In genomic region chr1:144002715-144003066, GRCm38 (mm10) we compare ENCODE assay signal across 8 mouse cellular contexts. TPM values are rescaled to one million over a fixed set of nuclear protein-coding genes. Genes with fewer than 3 reads are reported as not detected.
DNase-seq lines count a peak whose midpoint lies in the region; ATAC-seq lines count a peak whose summit lies in the region.

No protein-coding gene starts in this region.

- no peak for DNase-seq in kidney, postnatal 36 days
- DNase-seq in intestine, embryonic 14.5 days (ENCODE audit: low spot score) = no peak
- DNase-seq in midbrain, embryonic 11.5 days (ENCODE audit: low spot score, missing footprints) = no peak
- no peak for DNase-seq in retina, postnatal 1 day
- no peak for DNase-seq in right cerebral cortex, postnatal 4 days
- DNase-seq in adrenal gland, postnatal 10 days = no peak

- H3K36me3 ChIP-seq in kidney, embryonic 14.5 days (ENCODE audit: control insufficient read depth, insufficient read depth, low read length) = no peaks in the 10 kb centered on the region; the same call in 1 of the 2 replicates
- peaks cover 9% of the 10 kb centered on the region; the same call in 1 of the 2 replicates for H3K36me3 ChIP-seq in embryonic facial prominence, embryonic 13.5 days
- peaks cover 10% of the 10 kb centered on the region; the same call in 1 of the 2 replicates for H3K36me3 ChIP-seq in intestine, embryonic 14.5 days (ENCODE audit: control insufficient read depth, insufficient read depth, low read length)
- no peaks in the 10 kb centered on the region for H3K36me3 ChIP-seq in midbrain, embryonic 11.5 days (ENCODE audit: control insufficient read depth, insufficient read depth, low read length)

- H3K27me3 ChIP-seq in kidney, embryonic 14.5 days (ENCODE audit: control insufficient read depth, insufficient read depth, low read length) = no peaks in the 10 kb centered on the region
- H3K27me3 ChIP-seq in embryonic facial prominence, embryonic 13.5 days = no peaks in the 10 kb centered on the region
- H3K27me3 ChIP-seq in intestine, embryonic 14.5 days (replicated peaks; ENCODE audit: control insufficient read depth, insufficient read depth, low read length) = no peaks in the 10 kb centered on the region
- H3K27me3 ChIP-seq in midbrain, embryonic 11.5 days (ENCODE audit: control insufficient read depth, insufficient read depth, low read length) = no peaks in the 10 kb centered on the region

- ATAC-seq in kidney, embryonic 14.5 days (ENCODE audit: low FRiP score, low TSS enrichment) = no peak
- no peak for ATAC-seq in embryonic facial prominence, embryonic 13.5 days (ENCODE audit: insufficient number of reproducible peaks, insufficient read depth, low FRiP score, low TSS enrichment, low read depth)
- ATAC-seq in intestine, embryonic 14.5 days (replicated peaks; ENCODE audit: low FRiP score, low TSS enrichment, low read depth) = no peak
- ATAC-seq in midbrain, embryonic 11.5 days (ENCODE audit: low FRiP score) = no peak

- no peaks in the 10 kb centered on the region for H3K9me3 ChIP-seq in kidney, embryonic 14.5 days (ENCODE audit: control insufficient read depth, low read length)
- H3K9me3 ChIP-seq in embryonic facial prominence, embryonic 13.5 days = no peaks in the 10 kb centered on the region
- H3K9me3 ChIP-seq in intestine, embryonic 14.5 days (ENCODE audit: control insufficient read depth, low read length) = no peaks in the 10 kb centered on the region
- H3K9me3 ChIP-seq in midbrain, embryonic 11.5 days (ENCODE audit: control insufficient read depth, low read length) = no peaks in the 10 kb centered on the region

- H3K9ac ChIP-seq in kidney, embryonic 14.5 days (ENCODE audit: low read depth, low read length) = no peak overlapping the region
- H3K9ac ChIP-seq in embryonic facial prominence, embryonic 13.5 days = peak overlapping the region; percentile 75
- H3K9ac ChIP-seq in intestine, embryonic 14.5 days (ENCODE audit: low read length) = peak overlapping the region; percentile 48; the same call in 1 of the 2 replicates
- peak overlapping the region; percentile 72 for H3K9ac ChIP-seq in midbrain, embryonic 11.5 days (ENCODE audit: low read length)

- 57% methylated on average over 4 of the region's 4 CpGs for WGBS in kidney, embryonic 14.5 days
- 72% methylated on average over 4 of the region's 4 CpGs for WGBS in embryonic facial prominence, embryonic 13.5 days
- 66% methylated on average over 4 of the region's 4 CpGs for WGBS in intestine, embryonic 14.5 days
- WGBS in midbrain, embryonic 11.5 days = 60% methylated on average over 4 of the region's 4 CpGs

- peak overlapping the region; percentile 69; the same call in 1 of the 2 replicates for H3K4me2 ChIP-seq in kidney, embryonic 14.5 days (replicated peaks; ENCODE audit: low read depth, low read length)
- H3K4me2 ChIP-seq in embryonic facial prominence, embryonic 13.5 days = peak overlapping the region; percentile 91
- H3K4me2 ChIP-seq in intestine, embryonic 14.5 days (ENCODE audit: low read length) = peak overlapping the region; percentile 95
- H3K4me2 ChIP-seq in midbrain, embryonic 11.5 days = peak overlapping the region; percentile 81

- no peak overlapping the region for H3K27ac ChIP-seq in kidney, embryonic 14.5 days (ENCODE audit: low read depth, low read length)
- H3K27ac ChIP-seq in embryonic facial prominence, embryonic 13.5 days = no peak overlapping the region
- no peak overlapping the region for H3K27ac ChIP-seq in intestine, embryonic 14.5 days (ENCODE audit: low read depth)
- H3K27ac ChIP-seq in midbrain, embryonic 11.5 days (ENCODE audit: low read depth, low read length) = no peak overlapping the region

- peak overlapping the region; percentile 66 for H3K4me3 ChIP-seq in kidney, embryonic 14.5 days (ENCODE audit: low read length)
- H3K4me3 ChIP-seq in embryonic facial prominence, embryonic 13.5 days = peak overlapping the region; percentile 69
- H3K4me3 ChIP-seq in intestine, embryonic 14.5 days (ENCODE audit: low read depth, low read length) = peak overlapping the region; percentile 48
- peak overlapping the region; percentile 56 for H3K4me3 ChIP-seq in midbrain, embryonic 11.5 days (ENCODE audit: low read depth, low read length)

- 0 out of 2 replicates have a peak, but pooled peaks cover 2% of the 10 kb centered on the region for H3K4me1 ChIP-seq in kidney, embryonic 14.5 days (ENCODE audit: control insufficient read depth, insufficient read depth, low read length)
- H3K4me1 ChIP-seq in embryonic facial prominence, embryonic 13.5 days = 0 out of 2 replicates have a peak, but pooled peaks cover 4% of the 10 kb centered on the region
- no peaks in the 10 kb centered on the region; the same call in 1 of the 2 replicates for H3K4me1 ChIP-seq in intestine, embryonic 14.5 days (replicated peaks; ENCODE audit: control insufficient read depth, insufficient read depth, low read length)
- peaks cover 12% of the 10 kb centered on the region for H3K4me1 ChIP-seq in midbrain, embryonic 11.5 days (ENCODE audit: control insufficient read depth, insufficient read depth, low read length)

RNA-seq across cellular contexts. Expression of gene Rgs2, which starts 1.3 kb away (rescaled TPM):
- polyA plus RNA-seq in kidney, embryonic 14.5 days (2014; fragmentation: Nextera tagmentation; extraction: Ambion mirVana) = 26.3 and 31.5 TPM in 2 replicates
- polyA plus RNA-seq in embryonic facial prominence, embryonic 13.5 days (2015; fragmentation: Nextera tagmentation; extraction: Ambion mirVana) = 76.3 and 79.1 TPM in 2 replicates
- 38.4 and 39.8 TPM in 2 replicates for polyA plus RNA-seq in intestine, embryonic 14.5 days (2014; fragmentation: Nextera tagmentation; extraction: Ambion mirVana)
- polyA plus RNA-seq in midbrain, embryonic 11.5 days (2014; fragmentation: Nextera tagmentation; extraction: Ambion mirVana) = 83.6 and 90.7 TPM in 2 replicates
- 100 to 1,000 TPM; 254 to 383 TPM for total RNA-seq in adrenal gland, postnatal 10 days (2021)
